Mouse (Mus musculus) kidney, postnatal 10 days (tissue): ENCODE measurements around the gene Acrbp.

Experiments used
- DNase-seq: peaks from one replicate; pipeline ENCODE4 v3.0.0; 2021; ENCODE audit warnings: mixed read lengths

Gene Acrbp

DNA sequence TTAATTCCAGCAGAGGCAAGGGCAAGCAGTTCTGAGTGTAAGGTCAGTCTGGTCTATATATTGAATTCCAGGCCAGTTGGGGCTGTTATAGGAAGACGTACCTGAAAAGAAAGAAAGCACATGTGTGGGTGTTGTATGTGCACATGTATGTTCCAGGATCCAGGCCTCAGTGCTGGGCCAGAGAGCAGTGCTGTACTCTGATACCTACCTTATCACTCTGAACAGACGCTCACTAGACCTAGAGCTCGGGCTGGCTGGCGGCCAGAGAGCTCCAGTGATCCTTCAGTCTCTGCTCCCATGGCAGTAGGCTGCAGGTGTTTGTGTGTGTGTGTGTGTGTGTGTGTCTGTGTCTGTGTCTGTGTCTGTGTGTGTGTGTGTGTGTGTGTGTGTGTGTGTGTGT lies 54.7 kb downstream of the Acrbp start:
- no peak for DNase-seq

DNA sequence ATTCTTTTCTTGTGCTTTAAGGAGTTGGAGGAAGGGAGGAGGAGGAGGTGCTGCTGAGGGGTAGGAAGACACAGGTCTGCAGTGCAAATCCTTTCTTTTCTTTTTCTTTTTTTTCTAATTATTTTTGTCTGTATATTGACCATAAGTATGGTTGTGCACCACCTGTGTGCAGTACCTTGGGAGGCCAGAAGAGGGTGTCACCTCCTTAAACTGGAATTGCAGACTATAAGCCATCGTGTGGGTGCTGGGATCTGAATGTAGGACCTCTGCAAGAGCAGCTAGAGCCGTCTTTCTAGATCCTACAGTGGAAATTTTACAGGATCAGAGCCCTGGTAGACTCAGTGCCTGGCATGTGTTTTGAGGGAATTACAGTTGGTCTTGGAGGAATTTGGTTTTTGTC lies 58.2 kb downstream of the Acrbp start:
- no peak for DNase-seq

DNA sequence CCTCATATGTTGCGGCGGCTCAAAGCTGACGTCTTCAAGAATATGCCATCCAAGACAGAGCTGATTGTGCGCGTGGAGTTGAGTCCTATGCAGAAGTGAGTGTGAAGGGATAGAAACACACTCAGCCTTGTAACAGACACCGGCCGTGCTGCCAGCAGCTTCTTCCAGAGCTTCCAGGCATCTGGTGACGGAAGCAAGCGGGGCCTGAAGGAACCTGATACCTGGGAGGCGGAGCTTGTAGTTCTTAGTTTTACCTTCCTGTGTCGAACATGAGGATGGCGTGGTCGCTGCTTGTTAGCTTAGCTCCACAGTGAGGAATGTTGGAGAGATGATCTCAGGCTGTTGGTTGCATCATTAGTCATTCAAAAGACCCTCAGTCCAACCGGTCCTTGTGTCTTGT lies 59.9 kb downstream of the Acrbp start:
- no peak for DNase-seq

DNA sequence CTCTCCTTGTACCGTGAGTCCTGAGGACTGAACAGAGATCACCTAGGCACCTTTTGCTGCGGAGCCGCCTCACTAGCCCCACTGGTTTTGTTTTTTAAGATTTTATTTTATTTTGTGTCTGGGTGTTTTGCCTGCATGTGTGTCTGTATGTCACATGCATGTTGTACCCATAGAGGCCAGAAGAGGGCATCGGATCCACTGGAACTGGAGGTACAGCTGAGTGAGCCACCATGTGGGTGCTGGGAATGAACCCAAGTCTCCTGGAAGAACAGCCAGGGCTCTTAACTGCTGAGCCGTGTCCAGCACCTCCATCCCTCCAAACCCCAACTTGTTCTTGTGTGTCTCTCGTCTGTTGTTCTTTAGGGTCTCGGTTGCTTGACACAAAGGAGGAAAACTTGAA lies 61.4 kb downstream of the Acrbp start:
- DNase-seq = peak; percentile 74

DNA sequence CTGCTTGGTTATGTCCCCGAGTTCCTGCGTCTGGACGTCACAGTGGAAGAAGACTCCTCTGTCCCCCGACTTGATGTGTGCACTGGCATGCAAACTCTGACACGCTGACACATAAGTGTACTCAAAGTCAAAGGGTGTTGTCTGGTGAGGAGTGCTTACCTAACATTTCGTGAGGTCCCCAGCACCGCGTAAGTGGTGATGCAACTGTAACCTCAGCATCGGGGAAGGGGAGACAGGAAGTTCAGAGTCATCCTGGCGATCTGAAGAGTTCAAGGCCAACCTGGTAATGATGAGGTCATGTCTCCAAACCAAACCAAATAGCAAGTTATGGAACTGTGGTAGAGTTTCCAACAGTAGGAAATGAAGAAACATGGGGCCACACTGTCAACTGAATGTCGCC lies 63.1 kb downstream of the Acrbp start:
- DNase-seq = no peak
